Mouse (Mus musculus) right cerebral cortex, adult 18-20 months (tissue): ENCODE results near the gene Gm20826.
"Not testable (repeated sequence)": the region's sequence is repeated elsewhere in the genome, so short reads cannot be mapped to it uniquely, and the experiment has no call there.

Experiments used
- DNase-seq: peaks from one replicate; pipeline ENCODE4 v3.0.0; 2022; ENCODE audit warnings: mixed read lengths

Gene Gm20826

GRCm38 (mm10) chrY:7638389-7638788 is at the start of gene Gm20826:
Gm20826 (minus strand) TSS chrY:7638489.
- not testable (repeated sequence) for DNase-seq
